Mouse (Mus musculus) liver, embryonic 14.5 days (tissue): ENCODE data around the gene Tbc1d10c.

Experiments used
- CTCF ChIP-seq: IDR thresholded peaks from 2 replicates; pipeline ENCODE4 v1.5.1; 2016; ENCODE audit warnings: antibody characterized with exemption, low read depth, control low read depth
- EP300 ChIP-seq: IDR thresholded peaks from 2 replicates; pipeline ENCODE4 v1.6.1; 2016; ENCODE audit warnings: antibody characterized with exemption, low read depth

DNA sequence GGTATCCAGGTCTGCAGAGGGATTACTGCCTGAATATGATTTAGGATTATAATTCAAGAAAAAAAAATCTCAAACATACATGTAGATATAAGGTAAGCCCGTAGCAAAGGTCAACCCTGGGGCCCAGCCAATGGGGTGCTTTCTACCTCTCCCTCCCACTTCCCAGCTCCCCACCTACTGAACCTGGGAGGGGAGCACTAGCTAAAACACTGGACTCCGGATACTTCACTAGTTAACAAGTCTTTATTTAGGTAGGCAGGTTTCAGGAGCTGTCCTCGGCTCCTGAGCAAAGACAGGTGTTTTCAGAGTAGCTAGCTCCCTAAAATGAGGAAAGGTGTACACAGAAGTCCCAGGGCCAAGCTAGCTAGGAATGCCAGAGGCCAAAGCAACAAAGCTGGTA lies 27.0 kb downstream of the Tbc1d10c start:
- TF ChIP-seq CTCF (no peak), EP300 (no peak)
